9 mouse cellular contexts compared by ENCODE assay signal in the genomic region with DNA sequence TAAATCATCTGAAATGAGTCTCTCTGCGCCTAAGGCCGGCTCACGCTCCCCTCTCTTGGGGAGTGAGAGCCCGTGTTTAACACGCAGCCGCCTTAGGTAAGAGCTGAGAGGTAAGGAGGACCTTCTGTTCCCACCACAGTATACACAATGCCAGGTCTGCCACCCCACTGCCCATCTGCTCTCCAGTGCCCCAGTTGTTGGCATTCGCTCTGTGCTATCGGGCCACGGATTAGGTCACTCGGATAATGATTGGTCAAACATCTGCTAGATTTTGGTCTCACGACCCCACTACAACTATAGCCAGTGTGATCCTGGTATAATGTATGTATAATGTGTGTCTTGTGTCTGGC. TPM values are rescaled to one million over a fixed set of nuclear protein-coding genes. Genes with fewer than 3 reads are reported as not detected.
DNase-seq lines count a peak whose midpoint lies in the region; ATAC-seq lines count a peak whose summit lies in the region.
"Had no signal": no experiment of that assay in that cellular context is flagged by ENCODE, and none has a peak within 500 bp of the region (broad histone marks: within the 10 kb centered on the region; RNA-seq: fewer than 3 reads in every experiment).

No protein-coding gene starts in this region.

- H3K9me3 ChIP-seq in liver, embryonic 11.5 days (ENCODE audit: control insufficient read depth, low read length): no peaks in the 10 kb centered on the region
- no peaks in the 10 kb centered on the region for H3K9me3 ChIP-seq in forebrain, embryonic 12.5 days
- no peaks in the 10 kb centered on the region for H3K9me3 ChIP-seq in intestine, embryonic 16.5 days (ENCODE audit: control insufficient read depth, low read length)
- no peaks in the 10 kb centered on the region for H3K9me3 ChIP-seq in neural tube, embryonic 12.5 days

- peak overlapping the region; percentile 68 for H3K4me2 ChIP-seq in liver, embryonic 11.5 days
- H3K4me2 ChIP-seq in forebrain, embryonic 12.5 days: peak overlapping the region; percentile 58
- H3K4me2 ChIP-seq in intestine, embryonic 16.5 days (ENCODE audit: low read depth, low read length): peak overlapping the region; percentile 63
- H3K4me2 ChIP-seq in neural tube, embryonic 12.5 days (replicated peaks): peak overlapping the region; percentile 57

- ATAC-seq in liver, embryonic 11.5 days (replicated peaks; ENCODE audit: low FRiP score): no peak
- ATAC-seq in forebrain, embryonic 12.5 days (ENCODE audit: low FRiP score): no peak
- ATAC-seq in intestine, embryonic 16.5 days: no peak
- no peak for ATAC-seq in neural tube, embryonic 12.5 days (ENCODE audit: low FRiP score, low read depth)
- no peak; the same call in 1 of the 2 replicates for ATAC-seq in frontal cortex, adult (ENCODE audit: low TSS enrichment)

- no peaks in the 10 kb centered on the region for H3K36me3 ChIP-seq in liver, embryonic 11.5 days (ENCODE audit: control insufficient read depth, insufficient read depth, low read length)
- H3K36me3 ChIP-seq in forebrain, embryonic 12.5 days (replicated peaks): no peaks in the 10 kb centered on the region
- H3K36me3 ChIP-seq in intestine, embryonic 16.5 days (ENCODE audit: control insufficient read depth, insufficient read depth, low read length): no peaks in the 10 kb centered on the region
- H3K36me3 ChIP-seq in neural tube, embryonic 12.5 days: no peaks in the 10 kb centered on the region

- H3K27ac ChIP-seq in liver, embryonic 11.5 days (ENCODE audit: low read depth, low read length): no peak overlapping the region
- H3K27ac ChIP-seq in forebrain, embryonic 12.5 days: no peak overlapping the region
- no peak overlapping the region for H3K27ac ChIP-seq in intestine, embryonic 16.5 days (ENCODE audit: low read length)
- no peak overlapping the region for H3K27ac ChIP-seq in neural tube, embryonic 12.5 days

- H3K27me3 ChIP-seq in liver, embryonic 11.5 days (replicated peaks; ENCODE audit: control insufficient read depth, insufficient read depth, low read length): no peaks in the 10 kb centered on the region
- 0 out of 2 replicates have a peak, but pooled peaks cover 5% of the 10 kb centered on the region for H3K27me3 ChIP-seq in forebrain, embryonic 12.5 days
- H3K27me3 ChIP-seq in intestine, embryonic 16.5 days (replicated peaks; ENCODE audit: control insufficient read depth, insufficient read depth, low read length): no peaks in the 10 kb centered on the region
- no peaks in the 10 kb centered on the region for H3K27me3 ChIP-seq in neural tube, embryonic 12.5 days (replicated peaks)

- DNase-seq in liver, embryonic 11.5 days (ENCODE audit: low spot score): no peak
- DNase-seq in liver: no peak
- DNase-seq in embryo, embryonic 11 days: no peak
- DNase-seq: cerebellum, adult 18-20 months; kidney, adult 18-20 months had no signal

- 63% methylated on average over 11 of the region's 11 CpGs for WGBS in liver, embryonic 11.5 days
- WGBS in forebrain, embryonic 12.5 days: 75% methylated on average over 11 of the region's 11 CpGs
- 67% methylated on average over 11 of the region's 11 CpGs for WGBS in intestine, embryonic 16.5 days
- 73% methylated on average over 11 of the region's 11 CpGs for WGBS in neural tube, embryonic 12.5 days

- H3K4me1 ChIP-seq in liver, embryonic 11.5 days (replicated peaks; ENCODE audit: control insufficient read depth, insufficient read depth, low read length): no peaks in the 10 kb centered on the region
- peaks cover 9% of the 10 kb centered on the region; the same call in 1 of the 2 replicates for H3K4me1 ChIP-seq in forebrain, embryonic 12.5 days
- 0 out of 2 replicates have a peak, but pooled peaks cover 4% of the 10 kb centered on the region for H3K4me1 ChIP-seq in intestine, embryonic 16.5 days (ENCODE audit: control insufficient read depth, insufficient read depth, low read length)
- no peaks in the 10 kb centered on the region for H3K4me1 ChIP-seq in neural tube, embryonic 12.5 days

- no peak overlapping the region for H3K9ac ChIP-seq in liver, embryonic 11.5 days (ENCODE audit: low read depth, low read length)
- 0 out of 2 replicates have a peak overlapping the region, but pooled peaks have one; percentile 22 for H3K9ac ChIP-seq in forebrain, embryonic 12.5 days
- peak overlapping the region; percentile 50; the same call in 1 of the 2 replicates for H3K9ac ChIP-seq in intestine, embryonic 16.5 days (ENCODE audit: low read depth, low read length)
- no peak overlapping the region for H3K9ac ChIP-seq in neural tube, embryonic 12.5 days

- no peak overlapping the region for H3K4me3 ChIP-seq in liver, embryonic 11.5 days (ENCODE audit: low read depth, low read length)
- peak overlapping the region; percentile 28 for H3K4me3 ChIP-seq in forebrain, embryonic 12.5 days (replicated peaks)
- H3K4me3 ChIP-seq in intestine, embryonic 16.5 days (ENCODE audit: low read length): peak overlapping the region; percentile 40
- no peak overlapping the region for H3K4me3 ChIP-seq in neural tube, embryonic 12.5 days

RNA-seq across cellular contexts. Expression of a gene that starts 19.0 kb away (rescaled TPM):
- polyA plus RNA-seq in liver, embryonic 11.5 days (2014; fragmentation: Nextera tagmentation; extraction: Ambion mirVana): 5.7 and 6.4 TPM in 2 replicates
- polyA plus RNA-seq in forebrain, embryonic 12.5 days (2016; fragmentation: Nextera tagmentation; extraction: Ambion mirVana): 4.6 and 6.0 TPM in 2 replicates
- polyA plus RNA-seq in intestine, embryonic 16.5 days (2015; fragmentation: Nextera tagmentation; extraction: Ambion mirVana): 4.0 and 4.7 TPM in 2 replicates
- polyA plus RNA-seq in neural tube, embryonic 12.5 days (2016; fragmentation: Nextera tagmentation; extraction: Ambion mirVana): 14.3 and 14.5 TPM in 2 replicates

RNA-seq across cellular contexts. Expression of a gene that starts 19.4 kb away (rescaled TPM):
- polyA plus RNA-seq in liver, embryonic 11.5 days (2014; fragmentation: Nextera tagmentation; extraction: Ambion mirVana): 0.58 and 0.94 TPM in 2 replicates
- 2.2 and 3.1 TPM in 2 replicates for polyA plus RNA-seq in forebrain, embryonic 12.5 days (2016; fragmentation: Nextera tagmentation; extraction: Ambion mirVana)
- polyA plus RNA-seq in intestine, embryonic 16.5 days (2015; fragmentation: Nextera tagmentation; extraction: Ambion mirVana): 82.9 and 91.2 TPM in 2 replicates
- polyA plus RNA-seq in neural tube, embryonic 12.5 days (2016; fragmentation: Nextera tagmentation; extraction: Ambion mirVana): 1.8 and 2.9 TPM in 2 replicates

Comparison
In these comparisons a context has a peak if more than half of its experiments do, and no peak if none do; other contexts are left out.
1. H3K4me3 ChIP-seq: peak in forebrain, embryonic 12.5 days (single experiment) and intestine, embryonic 16.5 days (single experiment); none in liver, embryonic 11.5 days (single experiment) and neural tube, embryonic 12.5 days (single experiment).
2. H3K9ac ChIP-seq: peak in forebrain, embryonic 12.5 days (single experiment) and intestine, embryonic 16.5 days (single experiment); none in liver, embryonic 11.5 days (single experiment) and neural tube, embryonic 12.5 days (single experiment).
3. RNA of a gene that starts 19.4 kb away (polyA plus RNA-seq): 82.9 to 91.2 TPM in intestine, embryonic 16.5 days; 2.2 to 3.1 TPM in forebrain, embryonic 12.5 days, 1.8 to 2.9 TPM in neural tube, embryonic 12.5 days and 0.58 to 0.94 TPM in liver, embryonic 11.5 days; every median in the first group is over 10 times any median in the second.
4. Peak in every context shown above with its lines, with median percentiles within 50 percentile points of each other: H3K4me2 ChIP-seq.